Mouse (Mus musculus): ENCODE data around the gene Amh. TPM values are rescaled to one million over a fixed set of nuclear protein-coding genes. Genes with fewer than 3 reads are reported as not detected.

Gene Amh
- total and polyA plus RNA-seq, 2 experiments from 2014 or later, result 0.18 to 4.0 TPM

- no peaks in the 10 kb centered on the region for H3K36me3 ChIP-seq (replicated peaks; ENCODE audit: control insufficient read depth, insufficient read depth, low read length)
- peaks cover 30% of the 10 kb centered on the region for H3K27me3 ChIP-seq (ENCODE audit: control insufficient read depth, insufficient read depth, low read length)
- ATAC-seq (ENCODE audit: insufficient read depth, low read depth) (no peak), DNase-seq (ENCODE audit: low spot score) (no peak)
- TF ChIP-seq CTCF (IDR thresholded peaks at IDR 0.05; ENCODE audit: low read depth) (no peak), EP300 (IDR thresholded peaks at IDR 0.05; ENCODE audit: low read depth) (no peak)
- no peak overlapping the region for H3K4me2 ChIP-seq (ENCODE audit: low read depth, low read length)
- peaks cover 26% of the 10 kb centered on the region; the same call in 1 of the 2 replicates for H3K4me1 ChIP-seq (ENCODE audit: control insufficient read depth, insufficient read depth)
- no peak overlapping the region for H3K27ac ChIP-seq (ENCODE audit: low read depth)
- no peak overlapping the region for H3K4me3 ChIP-seq (ENCODE audit: low read depth, low read length)
- H3K9ac ChIP-seq (replicated peaks; ENCODE audit: low read depth, low read length), result no peak overlapping the region
- no peaks in the 10 kb centered on the region for H3K9me3 ChIP-seq (replicated peaks; ENCODE audit: control insufficient read depth, low read length)
- WGBS, result 79% methylated on average over 2 of the region's 2 CpGs
Observed at GRCm38 (mm10) chr10:80841685-80842084, 36.6 kb downstream of the Amh start.

GRCm38 (mm10) chr10:80842334-80842733 lies 37.3 kb downstream of the Amh start:
- H3K27ac ChIP-seq (ENCODE audit: low read depth), result no peak overlapping the region
- H3K36me3 ChIP-seq (replicated peaks; ENCODE audit: control insufficient read depth, insufficient read depth, low read length), result no peaks in the 10 kb centered on the region
- H3K4me2 ChIP-seq (ENCODE audit: low read depth, low read length), result no peak overlapping the region
- H3K4me1 ChIP-seq (ENCODE audit: control insufficient read depth, insufficient read depth), result peaks cover 19% of the 10 kb centered on the region; the same call in 1 of the 2 replicates
- TF ChIP-seq EP300 (IDR thresholded peaks at IDR 0.05; ENCODE audit: low read depth) (no peak), CTCF (IDR thresholded peaks at IDR 0.05; ENCODE audit: low read depth) (no peak)
- ATAC-seq (ENCODE audit: insufficient read depth, low read depth), result no peak
- H3K9me3 ChIP-seq (replicated peaks; ENCODE audit: control insufficient read depth, low read length), result no peaks in the 10 kb centered on the region
- no peak for DNase-seq (ENCODE audit: low spot score)
- H3K9ac ChIP-seq (replicated peaks; ENCODE audit: low read depth, low read length), result no peak overlapping the region
- 80% methylated on average over 15 of the region's 15 CpGs for WGBS
- H3K27me3 ChIP-seq (ENCODE audit: control insufficient read depth, insufficient read depth, low read length), result peaks cover 30% of the 10 kb centered on the region
- no peak overlapping the region for H3K4me3 ChIP-seq (ENCODE audit: low read depth, low read length)

GRCm38 (mm10) chr10:80843087-80843930 lies 38.3 kb downstream of the Amh start:
- Histone ChIP-seq H3K4me1 (ENCODE audit: control insufficient read depth, insufficient read depth) (peaks cover 9% of the 10 kb centered on the region; the same call in 1 of the 2 replicates), H3K4me3 (ENCODE audit: low read depth, low read length) (peak overlapping the region; percentile 44), H3K27me3 (ENCODE audit: control insufficient read depth, insufficient read depth, low read length) (peaks cover 30% of the 10 kb centered on the region), H3K27ac (ENCODE audit: low read depth) (no peak overlapping the region), H3K9ac (replicated peaks; ENCODE audit: low read depth, low read length) (peak overlapping the region; percentile 43), H3K9me3 (replicated peaks; ENCODE audit: control insufficient read depth, low read length) (no peaks in the 10 kb centered on the region), H3K4me2 (ENCODE audit: low read depth, low read length) (peak overlapping the region; percentile 78), H3K36me3 (replicated peaks; ENCODE audit: control insufficient read depth, insufficient read depth, low read length) (no peaks in the 10 kb centered on the region)
- 14% methylated on average over 32 of the region's 32 CpGs for WGBS
- TF ChIP-seq CTCF (IDR thresholded peaks at IDR 0.05; ENCODE audit: low read depth), result no peak
- no peak for TF ChIP-seq EP300 (IDR thresholded peaks at IDR 0.05; ENCODE audit: low read depth)
- DNase-seq (ENCODE audit: low spot score) (no peak), ATAC-seq (ENCODE audit: insufficient read depth, low read depth) (no peak)

- Histone ChIP-seq H3K36me3 (replicated peaks; ENCODE audit: control insufficient read depth, insufficient read depth, low read length) (no peaks in the 10 kb centered on the region), H3K4me1 (ENCODE audit: control insufficient read depth, insufficient read depth) (peaks cover 9% of the 10 kb centered on the region), H3K4me2 (ENCODE audit: low read depth, low read length) (peak within 1 kb of the TSS; percentile 78), H3K27ac (ENCODE audit: low read depth) (no peak within 1 kb of the TSS), H3K27me3 (ENCODE audit: control insufficient read depth, insufficient read depth, low read length) (peaks cover 30% of the 10 kb centered on the region), H3K9me3 (replicated peaks; ENCODE audit: control insufficient read depth, low read length) (no peaks in the 10 kb centered on the region), H3K4me3 (ENCODE audit: low read depth, low read length) (peak within 1 kb of the TSS; percentile 44), H3K9ac (replicated peaks; ENCODE audit: low read depth, low read length) (peak within 1 kb of the TSS; percentile 43)
- ATAC-seq (ENCODE audit: insufficient read depth, low read depth) (peak; percentile 22; the same call in 1 of the 2 replicates), DNase-seq (ENCODE audit: low spot score) (no peak)
- TF ChIP-seq EP300 (IDR thresholded peaks at IDR 0.05; ENCODE audit: low read depth), result no peak
- TF ChIP-seq CTCF (IDR thresholded peaks at IDR 0.05; ENCODE audit: low read depth), result no peak
- 6% methylated on average over 49 of the region's 51 CpGs for WGBS
Observed at GRCm38 (mm10) chr10:80843931-80844547, 39.0 kb downstream of the Amh start, which contains the start of gene Lingo3. Lingo3 (minus strand) TSS chr10:80844039.

- Histone ChIP-seq H3K4me2 (ENCODE audit: low read depth, low read length) (no peak overlapping the region), H3K27ac (ENCODE audit: low read depth) (no peak overlapping the region), H3K4me1 (ENCODE audit: control insufficient read depth, insufficient read depth) (peaks cover 9% of the 10 kb centered on the region), H3K36me3 (replicated peaks; ENCODE audit: control insufficient read depth, insufficient read depth, low read length) (no peaks in the 10 kb centered on the region), H3K9ac (replicated peaks; ENCODE audit: low read depth, low read length) (no peak overlapping the region), H3K27me3 (ENCODE audit: control insufficient read depth, insufficient read depth, low read length) (peaks cover 30% of the 10 kb centered on the region), H3K9me3 (replicated peaks; ENCODE audit: control insufficient read depth, low read length) (no peaks in the 10 kb centered on the region), H3K4me3 (ENCODE audit: low read depth, low read length) (no peak overlapping the region)
- TF ChIP-seq CTCF (IDR thresholded peaks at IDR 0.05; ENCODE audit: low read depth) (no peak), EP300 (IDR thresholded peaks at IDR 0.05; ENCODE audit: low read depth) (no peak)
- ATAC-seq (ENCODE audit: insufficient read depth, low read depth) (no peak), DNase-seq (ENCODE audit: low spot score) (no peak)
- 31% methylated on average over 8 of the region's 8 CpGs for WGBS
Observed at GRCm38 (mm10) chr10:80845055-80845693, 40.1 kb downstream of the Amh start.

All from heart, postnatal 0 days (tissue).